Mouse (Mus musculus) brain, embryonic 18.5 days (tissue): ENCODE measurements at regions not wholly inside any gene's neighbourhood (a gene's known extent, or its start where the extent isn't known, plus 50 kb on each side); places are given as distances from the start of the nearest gene placed in this dataset.

Experiments
- DNase-seq: peaks from one replicate; pipeline ENCODE4 v3.0.0-alpha.2; 2012; ENCODE audit warnings: low read depth, low spot score

DNA sequence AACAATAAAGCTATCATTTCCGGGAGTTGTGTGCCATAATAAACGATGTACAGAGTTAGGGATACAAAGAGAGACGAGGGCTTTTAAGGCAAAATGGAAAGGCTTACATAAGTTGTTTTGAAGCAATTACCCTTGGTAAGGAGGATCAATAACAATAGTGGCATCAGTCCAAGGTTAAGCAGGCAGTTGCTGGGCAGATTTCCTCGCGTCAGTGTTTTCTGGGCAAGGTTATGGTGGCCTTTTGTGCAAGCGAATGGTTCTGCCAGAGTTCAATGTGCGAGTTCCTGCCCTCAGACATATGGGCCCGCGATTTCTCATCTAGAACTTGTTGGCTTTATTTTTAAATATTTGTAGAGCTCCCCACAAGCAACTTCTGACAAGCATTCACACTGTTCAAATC is 597.7 kb downstream of the Gm19410 start:
- no peak for DNase-seq

DNA sequence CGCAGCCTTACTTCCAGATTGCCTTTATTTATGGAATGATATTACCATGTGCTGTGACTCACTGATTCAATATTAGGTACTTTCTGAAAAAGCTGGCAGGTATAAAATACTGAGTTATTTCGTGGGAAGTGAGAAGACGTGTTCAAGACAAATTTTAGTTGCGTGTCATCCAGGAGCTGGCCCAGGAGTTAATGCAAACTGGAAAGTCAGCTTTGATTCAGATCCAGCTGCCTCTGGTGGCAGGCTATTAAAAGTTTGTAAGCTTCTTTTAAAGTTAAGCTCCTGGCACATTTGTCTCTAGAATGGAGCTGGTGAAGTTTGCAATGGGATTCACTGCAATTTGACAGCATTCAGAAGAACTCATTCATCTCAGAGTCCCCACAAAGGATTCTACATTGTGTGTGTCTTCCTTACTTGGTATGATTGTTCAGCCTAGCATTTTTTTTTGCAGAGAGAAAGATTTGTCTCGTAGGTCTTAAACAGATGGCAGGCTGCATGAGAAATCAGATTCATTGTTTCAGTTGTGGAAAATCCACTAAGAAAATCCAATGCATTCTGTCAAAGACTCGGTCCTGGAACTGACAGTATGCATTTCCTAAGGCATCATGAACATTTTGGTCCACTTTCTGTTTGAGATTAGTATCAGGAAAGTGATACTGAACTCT is 599.1 kb downstream of the Gm19410 start:
- DNase-seq, result no peak

DNA sequence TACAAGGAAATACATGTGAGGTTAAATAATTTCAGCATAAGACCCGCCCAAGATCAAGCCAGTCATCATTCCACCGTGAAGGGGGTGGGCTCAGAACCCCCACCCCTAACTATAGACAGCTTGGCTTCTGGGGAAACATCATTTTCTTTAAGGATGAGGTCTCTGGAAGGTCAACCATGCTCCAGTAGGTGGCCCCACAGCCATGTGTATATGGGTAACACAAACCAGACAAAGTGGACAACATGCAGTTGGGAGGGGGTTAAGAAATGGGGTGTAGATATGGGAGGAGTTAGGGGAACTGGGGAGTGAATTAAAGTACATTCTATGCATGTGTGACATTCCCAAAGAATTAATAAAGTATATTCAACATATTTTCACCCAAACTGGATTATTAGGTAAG is 600.4 kb downstream of the Gm19410 start:
- DNase-seq, result no peak

DNA sequence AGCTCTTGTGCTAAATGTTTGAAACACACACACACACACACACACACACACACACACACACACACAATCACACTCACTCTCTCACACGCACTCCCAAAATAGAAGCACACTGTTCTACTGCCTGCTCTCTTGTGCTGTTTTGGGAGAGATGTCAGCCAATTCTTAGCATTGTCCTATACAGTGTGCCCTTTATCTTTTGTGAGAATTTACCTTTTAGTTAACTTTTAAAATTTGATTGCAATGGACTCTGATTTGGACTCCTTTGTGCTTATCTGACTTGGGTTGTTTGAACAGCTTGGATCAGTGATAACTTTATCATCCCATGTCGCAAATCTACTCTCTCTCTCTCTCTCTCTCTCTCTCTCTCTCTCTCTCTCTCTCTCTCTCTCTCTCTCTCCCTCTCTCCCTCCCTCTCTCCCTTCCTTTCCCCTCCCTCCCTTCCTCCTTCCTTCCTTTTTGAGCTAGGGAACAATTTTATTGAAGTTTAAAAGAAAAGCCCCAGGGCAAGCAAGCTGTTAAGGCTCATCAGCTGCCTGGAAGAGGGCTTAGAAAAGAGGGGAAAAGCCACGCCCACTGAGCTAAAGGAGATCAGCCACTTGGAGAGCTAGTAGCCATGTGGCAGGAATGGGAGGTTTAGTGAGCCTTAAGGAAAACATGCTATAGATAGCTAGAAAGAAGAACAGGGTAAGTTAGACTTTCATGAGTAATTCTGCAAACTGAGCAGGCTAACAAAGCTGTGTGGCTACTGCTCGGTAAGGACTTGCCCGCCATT is 611.2 kb downstream of the Gm19410 start:
- no peak for DNase-seq

DNA sequence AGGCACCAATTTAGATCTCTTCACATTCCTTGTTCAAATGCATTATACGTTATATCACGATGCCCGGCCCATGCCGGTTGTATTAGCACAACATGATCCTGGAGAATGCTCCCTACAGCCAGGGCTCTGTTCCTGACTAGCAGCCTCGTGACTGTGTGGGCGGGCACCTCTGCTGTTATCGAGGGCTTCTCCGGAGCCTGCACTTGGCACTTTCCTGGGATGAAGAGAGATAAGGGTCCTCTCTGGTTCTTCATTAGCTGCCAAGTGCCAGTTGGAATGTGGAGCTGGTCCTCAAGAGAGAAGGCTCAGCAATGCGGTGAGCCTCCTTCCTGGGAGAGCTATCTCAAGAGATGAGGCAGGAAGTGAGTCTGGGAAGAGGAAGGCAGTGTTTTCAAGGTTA is 598.9 kb upstream of the AI429214 start:
- no peak for DNase-seq

DNA sequence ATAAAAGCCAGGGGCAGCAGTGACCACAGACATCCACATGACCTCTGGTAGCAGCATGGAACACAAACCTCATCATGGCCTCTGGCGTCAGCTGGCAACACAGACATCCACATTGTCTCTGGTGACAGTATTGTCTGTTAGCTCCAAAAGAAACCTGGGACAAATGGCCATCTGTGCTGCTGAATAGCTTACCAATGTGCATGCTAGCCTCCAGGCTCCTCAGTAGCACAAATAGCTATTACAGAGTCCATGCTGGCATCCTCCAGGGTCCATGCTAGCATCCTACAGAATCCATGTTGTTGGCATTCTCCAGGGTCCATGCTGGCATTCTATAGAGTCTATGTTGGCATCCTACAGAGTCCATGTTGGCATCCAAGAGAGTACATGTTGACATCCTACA is 596.9 kb upstream of the AI429214 start:
- DNase-seq, result no peak

DNA sequence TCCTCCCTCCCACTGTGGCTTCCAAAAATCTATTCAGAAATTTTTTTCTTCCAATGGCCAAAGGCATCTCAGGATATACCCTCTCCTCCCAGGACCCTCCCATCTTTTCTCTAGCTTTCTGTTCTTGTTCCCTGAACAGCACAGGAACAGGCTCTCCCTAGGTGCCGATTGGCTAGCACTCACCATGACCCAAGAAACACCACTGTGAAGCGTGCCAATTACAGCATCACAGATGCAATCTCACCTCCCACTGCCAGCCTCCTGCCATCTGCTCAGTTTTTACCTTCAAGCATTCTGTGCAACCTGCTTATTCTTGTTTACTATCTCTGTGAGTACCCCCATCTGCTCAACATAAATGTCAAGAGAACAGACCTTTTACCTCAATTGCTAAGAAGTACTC is 586.7 kb upstream of the AI429214 start:
- no peak for DNase-seq
